Mouse (Mus musculus) cortical plate, adult 2 months (tissue): ENCODE measurements around the gene E330021D16Rik.

Experiments used
- CTCF ChIP-seq: fragments of 200-500 bp; IDR thresholded peaks from 2 replicates; pipeline ENCODE4 v1.5.1; 2011; ENCODE audit warnings: mild to moderate bottlenecking, control low read depth, low read length; ENCODE audit not compliant: insufficient read depth; ENCODE audit errors: extremely low read depth
- POLR2A ChIP-seq: fragments of 200-500 bp; IDR thresholded peaks from 2 replicates; pipeline ENCODE4 v1.6.1; 2011; ENCODE audit warnings: mild to moderate bottlenecking, low read length, control low read depth; ENCODE audit not compliant: insufficient read depth; ENCODE audit errors: extremely low read depth

DNA sequence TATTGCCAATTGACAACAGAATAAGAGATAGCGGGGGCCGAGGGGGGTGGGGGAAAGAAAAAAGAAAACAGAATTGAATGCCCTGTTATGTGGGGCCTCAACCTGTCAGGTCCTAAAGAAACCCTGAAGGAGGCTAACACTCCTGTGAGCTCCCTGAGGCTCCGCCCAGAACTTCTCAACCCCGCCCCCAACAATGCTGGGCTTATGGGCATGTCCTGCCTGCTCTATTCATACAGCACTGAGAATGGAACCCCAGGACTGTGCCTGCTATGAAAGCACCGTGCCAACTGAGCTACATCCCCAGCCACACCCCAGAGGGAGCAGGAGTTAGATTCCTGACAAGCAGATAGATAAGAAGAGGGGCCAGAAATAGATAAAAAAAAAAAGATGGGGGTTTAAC lies 2.5 kb upstream of the E330021D16Rik start:
- TF ChIP-seq CTCF (no peak), POLR2A (no peak)
